Mouse (Mus musculus): ENCODE measurements at regions not wholly inside any gene's neighbourhood (a gene's known extent, or its start where the extent isn't known, plus 50 kb on each side); places are given as distances from the start of the nearest gene placed in this dataset.
"Not testable (repeated sequence)": the region's sequence is repeated elsewhere in the genome, so short reads cannot be mapped to it uniquely, and the experiment has no call there.

- DNase-seq (ENCODE audit: low read depth), result no peak
Measured at GRCm38 (mm10) chr13:5920422-5920821, 59.1 kb downstream of the Klf6 start.

GRCm38 (mm10) chr13:5931433-5931832 lies 70.2 kb downstream of the Klf6 start:
- peak; percentile 25 for DNase-seq (ENCODE audit: low read depth)

DNA sequence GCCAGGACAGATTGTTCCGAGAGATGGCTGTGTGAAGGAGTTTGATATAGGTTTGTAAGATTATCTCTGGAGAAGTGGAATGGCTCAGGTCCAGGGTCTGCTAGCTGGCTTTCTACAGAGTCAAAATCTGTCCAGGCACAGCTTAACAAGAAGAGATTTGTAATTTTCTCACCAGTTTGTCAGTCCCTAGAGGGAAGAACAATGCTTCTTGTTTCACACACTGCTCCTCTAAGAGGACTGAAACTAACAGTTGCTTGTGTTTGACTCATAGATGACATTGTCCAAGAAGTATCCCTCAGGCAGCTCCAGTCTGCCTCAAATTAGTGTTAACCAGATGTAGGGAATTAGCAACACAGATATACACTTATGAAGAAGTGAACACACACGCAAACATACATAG lies 76.2 kb downstream of the Klf6 start:
- peak; percentile 34 for DNase-seq (ENCODE audit: low read depth)

- no peak for DNase-seq (ENCODE audit: low read depth)
Measured at GRCm38 (mm10) chr13:5937970-5938369, 76.7 kb downstream of the Klf6 start.

DNA sequence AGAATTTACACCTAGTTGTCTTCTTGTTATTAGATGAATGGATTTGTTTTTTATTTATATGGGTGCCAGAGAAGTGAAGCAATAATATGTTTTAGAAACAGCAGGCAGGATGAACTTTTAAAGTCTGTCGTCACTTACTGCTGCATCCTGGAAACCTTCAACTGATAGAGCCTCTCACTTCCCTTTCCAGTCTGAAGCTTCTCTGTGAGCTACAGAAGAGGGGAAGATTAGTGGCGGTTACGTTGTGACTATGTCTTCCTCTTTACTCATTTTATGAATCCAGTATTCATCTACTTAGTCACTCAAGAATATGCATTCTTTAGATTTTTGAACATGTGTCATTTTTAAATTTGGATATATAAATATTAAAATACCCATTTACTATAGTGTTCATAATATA lies 78.1 kb downstream of the Klf6 start:
- no peak for DNase-seq (ENCODE audit: low read depth)

DNA sequence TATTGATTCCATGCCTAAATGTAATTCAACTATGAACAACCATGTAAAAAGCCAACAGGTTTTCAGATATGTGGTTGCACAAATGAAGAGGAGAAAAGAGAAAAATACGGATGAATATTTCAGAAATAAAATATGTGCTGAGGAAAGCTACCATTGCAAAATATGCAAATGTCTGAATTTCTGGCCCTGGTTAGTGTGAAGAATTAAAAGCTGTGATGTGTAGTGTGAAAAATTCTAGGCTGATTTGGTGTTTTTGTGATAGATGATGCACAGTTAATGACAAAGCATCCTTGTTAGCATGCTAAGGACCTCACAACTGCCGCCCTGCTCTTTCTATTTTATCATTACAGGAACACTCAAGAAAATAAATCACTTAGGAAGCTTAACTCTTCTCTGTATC lies 91.6 kb downstream of the Klf6 start:
- DNase-seq (ENCODE audit: low read depth), result no peak

DNA sequence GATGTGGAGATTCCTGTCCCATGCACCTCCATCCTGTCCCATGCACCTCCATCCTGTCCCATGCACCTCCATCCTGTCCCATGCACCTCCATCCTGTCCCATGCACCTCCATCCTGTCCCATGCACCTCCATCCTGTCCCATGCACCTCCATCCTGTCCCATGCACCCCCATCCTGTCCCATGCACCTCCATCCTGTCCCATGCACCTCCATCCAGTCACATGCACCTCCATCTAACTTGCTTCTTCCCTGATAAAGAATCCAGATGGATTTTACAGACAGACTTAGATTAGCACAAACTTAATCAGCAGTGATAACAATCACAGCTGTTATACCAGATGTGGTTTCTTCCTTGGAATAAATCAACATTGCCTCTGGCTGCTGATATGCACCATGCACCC lies 93.8 kb downstream of the Klf6 start:
- not testable (repeated sequence) for DNase-seq (ENCODE audit: low read depth)

DNA sequence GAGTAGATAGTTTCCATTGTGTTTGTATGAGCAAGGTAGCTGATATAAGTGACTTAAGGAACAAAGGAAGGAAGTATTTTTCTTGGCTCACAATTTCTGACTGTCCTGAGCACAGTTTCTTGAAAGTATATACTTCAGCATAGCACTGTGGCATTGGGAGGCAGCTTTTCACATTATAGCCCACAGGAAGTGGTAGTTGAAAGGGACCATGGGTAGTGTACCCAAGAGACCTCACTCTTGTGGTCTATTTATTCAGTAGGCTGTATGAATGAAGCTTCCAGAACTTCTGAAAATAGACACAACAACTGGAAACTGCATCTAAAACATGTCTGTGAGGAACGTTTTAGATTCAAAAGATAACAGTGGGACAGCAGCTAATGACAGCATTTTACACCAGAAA lies 94.9 kb downstream of the Klf6 start:
- no peak for DNase-seq (ENCODE audit: low read depth)

DNA sequence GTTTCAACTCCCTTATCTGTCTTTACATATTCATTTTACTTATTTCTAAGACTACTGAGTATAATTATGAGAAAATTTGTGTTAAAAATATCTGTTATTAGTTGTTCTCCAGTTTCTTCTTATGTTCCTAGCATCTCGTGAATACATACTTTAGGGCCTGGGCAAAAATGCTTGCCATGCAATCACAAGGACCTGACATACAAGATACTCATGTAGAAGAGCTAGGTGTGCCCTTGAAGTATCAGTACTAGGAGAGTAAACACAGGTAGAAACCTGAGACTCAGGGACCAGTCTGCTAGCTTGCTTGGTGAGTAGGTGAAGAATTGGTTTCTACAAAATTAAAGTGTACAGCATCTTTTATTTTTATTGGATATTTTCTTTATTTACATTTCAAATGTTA lies 101.7 kb downstream of the Klf6 start:
- no peak for DNase-seq (ENCODE audit: low read depth)

GRCm38 (mm10) chr13:5964626-5965025 lies 103.3 kb downstream of the Klf6 start:
- DNase-seq (ENCODE audit: low read depth), result no peak

DNA sequence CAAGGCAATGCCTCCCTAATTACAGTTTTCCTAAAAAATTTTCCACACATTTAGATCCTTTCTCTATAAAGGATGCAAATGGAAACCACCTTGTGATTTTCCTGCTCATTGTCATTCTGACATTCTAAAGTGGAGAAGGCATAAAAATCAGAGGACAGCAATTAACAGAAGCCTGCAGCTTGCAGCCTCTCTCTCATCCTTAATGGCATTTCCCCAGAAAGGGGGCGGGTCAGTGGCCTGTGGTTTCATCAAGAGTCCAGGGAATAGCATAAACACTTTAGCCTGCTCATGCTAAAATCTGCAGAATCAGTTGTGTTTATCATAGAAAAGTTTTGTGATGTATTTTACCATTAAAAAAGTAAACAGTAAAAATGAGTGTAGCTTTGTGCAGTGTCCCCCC lies 117.3 kb downstream of the Klf6 start:
- peak; percentile 65 for DNase-seq (ENCODE audit: low read depth)

GRCm38 (mm10) chr13:5987491-5987890 lies 126.2 kb downstream of the Klf6 start:
- DNase-seq (ENCODE audit: low read depth), result no peak

- no peak for DNase-seq (ENCODE audit: low read depth)
Measured at GRCm38 (mm10) chr13:5988407-5988806, 127.1 kb downstream of the Klf6 start.

DNA sequence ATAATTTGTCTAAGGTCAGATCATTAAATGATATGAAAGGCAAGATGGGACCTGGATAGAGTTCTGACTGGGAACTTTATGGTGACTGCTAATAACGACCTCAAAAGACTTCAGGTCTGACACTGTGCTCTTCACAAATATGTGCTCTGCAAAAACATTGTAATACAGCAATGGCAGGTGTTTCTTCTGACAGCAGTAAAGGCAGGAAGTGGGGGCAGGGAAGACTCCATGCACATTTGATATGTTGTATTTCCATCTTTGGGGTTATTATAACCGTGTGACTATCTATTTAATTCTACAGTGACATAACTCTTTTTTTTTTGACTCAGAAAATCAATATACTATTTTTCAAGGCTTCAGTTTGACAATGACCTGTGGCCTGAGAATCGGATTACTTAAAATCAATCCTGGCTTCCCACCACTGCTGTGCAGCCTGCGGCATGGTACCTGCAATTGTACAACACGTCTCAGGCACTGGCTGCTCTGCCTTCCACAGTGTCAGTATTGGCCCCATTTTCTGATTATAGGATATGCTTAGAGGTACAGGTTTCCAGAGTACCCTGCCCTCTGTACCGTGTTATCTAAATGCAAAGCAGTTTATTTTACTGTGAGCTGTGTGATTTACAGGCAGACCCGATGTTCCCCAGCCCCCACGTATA lies 139.4 kb downstream of the Klf6 start:
- DNase-seq (ENCODE audit: low read depth), result no peak

DNA sequence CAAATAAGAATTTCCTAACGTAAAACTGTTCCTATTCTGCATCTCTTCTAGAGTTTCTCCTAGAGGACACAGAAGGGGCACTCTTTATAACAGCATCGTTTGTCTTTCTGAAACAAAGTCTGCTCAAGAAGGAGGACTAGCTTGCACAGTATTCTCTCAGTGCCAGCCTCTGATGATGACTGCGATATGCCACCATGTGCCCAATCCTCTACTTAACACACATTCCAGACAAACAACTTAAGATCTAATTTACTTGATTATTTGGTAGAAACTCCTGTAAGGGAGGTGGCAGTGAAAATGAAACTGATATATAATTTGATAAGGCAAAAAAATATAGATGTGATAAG lies 139.9 kb downstream of the Klf6 start:
- DNase-seq (ENCODE audit: low read depth), result no peak

DNA sequence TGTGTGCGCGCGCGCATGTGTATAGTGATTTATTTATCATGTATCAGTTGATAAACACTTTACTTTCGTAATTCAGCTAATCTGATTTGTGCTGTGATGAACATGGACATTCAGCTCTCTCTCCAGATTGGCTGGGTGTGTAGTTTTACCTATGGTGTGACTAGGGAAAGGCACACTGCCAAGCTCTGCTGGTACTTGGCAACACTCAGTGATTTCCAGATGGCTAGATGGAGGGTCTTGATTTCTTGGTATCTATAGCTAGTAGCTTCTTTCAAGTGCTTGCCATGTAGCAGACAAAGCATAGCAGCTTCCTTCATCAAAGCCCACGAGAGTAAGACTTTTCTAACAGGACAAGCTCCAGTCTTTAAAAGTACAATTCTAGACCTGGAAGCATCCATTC lies 144.6 kb downstream of the Klf6 start:
- no peak for DNase-seq (ENCODE audit: low read depth)

DNA sequence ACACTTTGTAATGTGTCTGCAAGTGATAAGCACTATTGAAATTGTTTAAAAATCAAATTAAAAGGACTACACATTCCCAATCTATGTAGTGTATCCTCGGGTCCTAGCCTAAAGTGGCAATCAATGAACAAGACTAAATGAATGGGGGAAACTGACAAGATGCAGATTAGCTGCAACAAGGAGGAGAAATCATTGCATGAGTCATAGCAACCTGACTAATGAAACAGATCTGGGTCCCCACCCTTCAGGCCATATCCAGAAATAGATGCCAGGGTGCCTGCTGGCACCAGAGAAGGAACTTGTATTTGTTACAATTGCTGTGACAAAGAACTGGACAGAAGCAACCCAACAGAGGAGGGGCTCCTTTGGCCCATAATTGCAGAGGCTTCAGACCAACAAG lies 148.4 kb downstream of the Klf6 start:
- DNase-seq (ENCODE audit: low read depth), result peak; percentile 12

DNA sequence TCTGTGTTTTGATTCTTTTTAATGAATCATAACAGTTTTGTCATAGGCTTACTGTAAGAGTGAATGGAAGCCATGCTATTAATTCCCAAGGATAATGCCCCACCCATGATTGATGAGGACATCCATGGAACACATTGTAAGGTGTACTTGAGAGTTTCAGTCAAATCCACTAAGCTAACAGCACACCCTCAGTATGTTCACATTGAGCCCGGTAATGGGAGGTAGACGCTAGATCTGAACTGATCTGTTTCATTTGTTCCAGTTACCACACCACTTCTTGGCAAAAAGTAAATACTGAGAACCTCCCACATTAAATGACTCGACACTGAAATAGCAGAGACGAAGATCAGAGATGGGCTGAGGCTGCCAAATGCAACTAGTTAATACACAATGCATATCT lies 165.9 kb downstream of the Klf6 start:
- DNase-seq (ENCODE audit: low read depth), result peak; percentile 18

- DNase-seq (ENCODE audit: low read depth), result peak; percentile 46
Measured at GRCm38 (mm10) chr13:6028878-6029277, 167.6 kb downstream of the Klf6 start.

- peak; percentile 87 for DNase-seq (ENCODE audit: low read depth)
Measured at GRCm38 (mm10) chr13:6029461-6029860, 168.2 kb downstream of the Klf6 start.

DNA sequence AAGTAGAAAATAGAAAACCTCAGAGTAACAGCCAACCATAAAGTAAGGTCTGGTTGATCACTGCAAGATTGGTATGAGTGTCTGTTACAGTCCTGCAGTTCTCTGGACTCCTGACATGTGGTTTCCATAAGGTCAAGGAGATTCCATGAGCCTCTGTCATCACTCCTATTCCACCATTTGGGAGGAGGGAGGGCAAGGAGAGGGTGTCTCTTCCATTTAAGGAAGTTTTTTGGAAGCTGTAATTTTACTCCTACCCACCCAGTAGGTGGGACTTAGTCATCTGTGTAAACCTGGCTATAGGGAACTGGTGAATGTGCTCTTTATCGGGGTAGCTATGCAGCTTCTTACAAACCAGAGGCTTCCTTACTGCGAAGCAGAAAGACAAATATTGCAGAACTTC lies 168.8 kb downstream of the Klf6 start:
- peak; percentile 86 for DNase-seq (ENCODE audit: low read depth)

GRCm38 (mm10) chr13:6040132-6040531 lies 178.8 kb downstream of the Klf6 start:
- DNase-seq (ENCODE audit: low read depth), result no peak

GRCm38 (mm10) chr13:6040663-6041062 lies 179.4 kb downstream of the Klf6 start:
- no peak for DNase-seq (ENCODE audit: low read depth)

DNA sequence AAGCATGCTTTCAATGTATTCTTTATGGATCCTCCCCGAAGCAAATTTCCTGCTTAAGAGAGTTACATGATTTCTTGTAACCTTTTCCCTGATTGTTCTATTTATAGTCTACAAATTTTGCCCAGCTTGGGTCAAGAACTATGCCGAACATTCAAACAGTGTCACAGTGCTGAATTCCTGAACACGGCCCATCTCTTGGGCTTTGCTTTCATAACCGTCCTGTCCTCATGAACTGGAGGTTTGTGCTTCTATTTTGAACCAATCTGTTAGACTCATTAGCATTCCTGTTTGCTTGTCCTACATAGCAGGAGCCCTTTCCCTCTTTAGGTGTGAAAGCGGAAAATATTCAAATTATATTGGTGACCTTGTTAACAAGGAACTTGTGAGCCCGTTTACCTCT lies 181.2 kb downstream of the Klf6 start:
- no peak for DNase-seq (ENCODE audit: low read depth)

All from NIH3T3 (cell line).